Mouse (Mus musculus): Measurements from ENCODE around the gene Prpf4.

GRCm38 (mm10) chr4:62361997-62362396 is 46.6 kb upstream of the Prpf4 start:
- no peak for TF ChIP-seq CTCF (IDR thresholded peaks at IDR 0.05)
- no peak for TF ChIP-seq EP300 (IDR thresholded peaks at IDR 0.05)
